Mouse (Mus musculus) frontal cortex, adult (tissue): ENCODE results near the gene Rtp3.

Experiments used
- ATAC-seq: cut with Nextera tagmentation; 2 replicates; pipeline ENCODE4 v1.9.2; 2017; ENCODE audit warnings: mild to moderate bottlenecking, moderate library complexity, mixed read lengths; ENCODE audit not compliant: low TSS enrichment

Gene Rtp3

GRCm38 (mm10) chr9:110945343-110945742, 45.0 kb downstream of the Rtp3 start:
- no peak for ATAC-seq

GRCm38 (mm10) chr9:110944265-110944664, 46.1 kb downstream of the Rtp3 start:
- no peak for ATAC-seq

GRCm38 (mm10) chr9:110937506-110938490, 52.6 kb downstream of the Rtp3 start:
- ATAC-seq: no peak

- ATAC-seq: no peak
Measured at GRCm38 (mm10) chr9:110935941-110936340, 54.4 kb downstream of the Rtp3 start.
